Mouse (Mus musculus) naive thymus-derived CD4-positive, alpha-beta T cell, adult 5 months (primary cell): ENCODE results near the gene Olfr686. TPM values are rescaled to one million over a fixed set of nuclear protein-coding genes. Genes with fewer than 3 reads are reported as not detected.

Experiments
- polyA plus RNA-seq: library from polyadenylated mRNA; unstranded; fragments of 100-300 nt; shearing (Covaris generic); gene quantifications from one replicate; pipeline ENCODE4 v1.2.1, GENCODE M21; 2017

The Olfr686 gene
- polyA plus RNA-seq = not detected

GRCm38 (mm10) chr7:105207385-105207784, at the start of gene Olfr686:
Olfr686 (minus strand) TSS chr7:105207485.

GRCm38 (mm10) chr7:105185912-105186311, 21.4 kb downstream of the Olfr686 start, which contains the start of gene Olfr685:
Olfr685 (minus strand) TSS chr7:105186012.

GRCm38 (mm10) chr7:105163553-105163952, 43.7 kb downstream of the Olfr686 start, which contains the start of gene Olfr684:
Olfr684 (minus strand) TSS chr7:105163653.

Other genes with a start within 250 kb of the Olfr686 start
- gene Olfr670, start 244.9 kb downstream of the Olfr686 start, polyA plus RNA-seq = not detected
- gene Olfr671, start 228.4 kb downstream of the Olfr686 start, polyA plus RNA-seq = 0.17 TPM
- gene Olfr672, start 205.5 kb downstream of the Olfr686 start, polyA plus RNA-seq = not detected
- not detected for gene Olfr675, start 179.0 kb downstream of the Olfr686 start, polyA plus RNA-seq
- not detected for gene Olfr676, start 174.8 kb downstream of the Olfr686 start, polyA plus RNA-seq
- not detected for gene Olfr677, start 156.1 kb downstream of the Olfr686 start, polyA plus RNA-seq
- gene Olfr678, start 143.0 kb downstream of the Olfr686 start, polyA plus RNA-seq = not detected
- gene Olfr679, start 126.3 kb downstream of the Olfr686 start, polyA plus RNA-seq = not detected
- not detected for gene Olfr680-ps1, start 114.7 kb downstream of the Olfr686 start, polyA plus RNA-seq
- not detected for gene Olfr681, start 90.6 kb downstream of the Olfr686 start, polyA plus RNA-seq
- gene Olfr683, start 60.5 kb downstream of the Olfr686 start, polyA plus RNA-seq = not detected
- not detected for gene Olfr684, start 43.8 kb downstream of the Olfr686 start, polyA plus RNA-seq
- not detected for gene Olfr685, start 21.5 kb downstream of the Olfr686 start, polyA plus RNA-seq
- not detected for gene Olfr688, start 80.6 kb upstream of the Olfr686 start, polyA plus RNA-seq
- 0.06 TPM for gene Olfr689, start 103.7 kb upstream of the Olfr686 start, polyA plus RNA-seq
- gene Olfr690, start 126.6 kb upstream of the Olfr686 start, polyA plus RNA-seq = not detected
- gene Olfr691, start 134.8 kb upstream of the Olfr686 start, polyA plus RNA-seq = not detected
- gene Olfr692, start 160.7 kb upstream of the Olfr686 start, polyA plus RNA-seq = not detected
- gene Gm5901, start 167.6 kb upstream of the Olfr686 start, polyA plus RNA-seq = not detected
- 32.2 TPM for gene Fam160a2, start 192.6 kb upstream of the Olfr686 start, polyA plus RNA-seq
- not detected for gene Cnga4, start 197.1 kb upstream of the Olfr686 start, polyA plus RNA-seq
- gene Cckbr, start 218.2 kb upstream of the Olfr686 start, polyA plus RNA-seq = not detected